Mouse (Mus musculus) CH12.LX (cell line): ENCODE data around the gene Igsf6. TPM values are rescaled to one million over a fixed set of nuclear protein-coding genes. Genes with fewer than 3 reads are reported as not detected.

Experiments used
- DNase-seq: peaks from one replicate; pipeline ENCODE4 v3.0.0-alpha.2; 2013; ENCODE audit errors: extremely low read depth
- H3K27ac ChIP-seq: 2 replicates; pipeline ENCODE4 v1.5.1; 2012; ENCODE audit warnings: low read depth, mild to moderate bottlenecking, control low read depth, moderate library complexity; ENCODE audit not compliant: insufficient read depth
- H3K27me3 ChIP-seq: replicated peaks from 2 replicates; pipeline ENCODE3; 2012; ENCODE audit warnings: inconsistent platforms
- H3K36me3 ChIP-seq, 2 experiments: replicated peaks in 1 of 2; 2 replicates each; pipeline versions ENCODE3 to v1.6.1; 2012; ENCODE audit warnings: inconsistent platforms in 1 of 2, low read length in 1 of 2, mild to moderate bottlenecking in 1 of 2, mixed read lengths in 1 of 2, moderate library complexity in 1 of 2; ENCODE audit not compliant: control insufficient read depth in 1 of 2, insufficient read depth in 1 of 2
- H3K4me1 ChIP-seq, 2 experiments: 2 replicates each; pipeline ENCODE4 v1.6.1; 2012; ENCODE audit warnings: inconsistent platforms in 1 of 2, moderate library complexity in 1 of 2; ENCODE audit not compliant: insufficient read depth in 2 of 2, control insufficient read depth in 1 of 2
- H3K4me2 ChIP-seq: 2 replicates; pipeline ENCODE4 v1.6.1; 2012; ENCODE audit warnings: low read depth, mild to moderate bottlenecking, control low read depth; ENCODE audit not compliant: poor library complexity, insufficient read depth, severe bottlenecking
- H3K4me3 ChIP-seq, 3 experiments: fragments of 150-350 bp in 1 of 3; sonication (generic) in 1 of 3; replicated peaks in 1 of 3; 2 replicates each; pipeline versions ENCODE3 to v1.5.1; 2011 to 2012; ENCODE audit warnings: low read depth in 2 of 3, low read length in 2 of 3, mild to moderate bottlenecking in 2 of 3, moderate library complexity in 2 of 3, control low read depth in 1 of 3, improper control_type of control experiment in 1 of 3, inconsistent platforms in 1 of 3, mixed read lengths in 1 of 3; ENCODE audit not compliant: poor library complexity in 1 of 3
- H3K79me2 ChIP-seq: replicated peaks from 2 replicates; pipeline ENCODE4 v1.6.1; 2012; ENCODE audit warnings: mild to moderate bottlenecking, moderate library complexity; ENCODE audit not compliant: control insufficient read depth, poor library complexity, insufficient read depth, severe bottlenecking; ENCODE audit errors: extremely low read depth
- H3K9ac ChIP-seq: 2 replicates; pipeline ENCODE4 v1.6.1; 2012; ENCODE audit warnings: low read depth, mild to moderate bottlenecking, control low read depth, moderate library complexity; ENCODE audit not compliant: insufficient read depth
- H3K9me3 ChIP-seq: replicated peaks from 2 replicates; pipeline ENCODE3; 2012; ENCODE audit warnings: low read length, inconsistent platforms, mixed read lengths
- CHD1 ChIP-seq: IDR thresholded peaks from 2 replicates; pipeline ENCODE4 v1.6.1; 2012; ENCODE audit warnings: low read depth, low read length, improper control_type of control experiment, inconsistent platforms
- CTCF ChIP-seq, 2 experiments: IDR thresholded peaks in 1 of 2; conservative IDR thresholded peaks in 1 of 2; 2 replicates each; pipeline ENCODE4 v1.5.1; 2011 to 2012; ENCODE audit warnings: low read depth in 2 of 2, low read length in 2 of 2, improper control_type of control experiment in 1 of 2, inconsistent platforms in 1 of 2, mild to moderate bottlenecking in 1 of 2, moderate library complexity in 1 of 2
- E2F4 ChIP-seq: IDR thresholded peaks from 2 replicates; pipeline ENCODE4 v1.6.1; 2011; ENCODE audit warnings: low read depth, low read length, improper control_type of control experiment; ENCODE audit not compliant: insufficient replicate concordance
- ELF1 ChIP-seq: IDR thresholded peaks from 2 replicates; pipeline ENCODE4 v1.6.1; 2014; ENCODE audit warnings: low read depth, mild to moderate bottlenecking, inconsistent platforms, low read length, improper control_type of control experiment
- ETS1 ChIP-seq: conservative IDR thresholded peaks from 2 replicates; pipeline ENCODE4 v1.6.1; 2012; ENCODE audit warnings: low read depth, mild to moderate bottlenecking, inconsistent platforms, low read length, improper control_type of control experiment, moderate library complexity
- IRF4 ChIP-seq: IDR thresholded peaks from 2 replicates; pipeline ENCODE4 v1.6.1; 2014; ENCODE audit warnings: low read depth, mild to moderate bottlenecking, inconsistent platforms, low read length, improper control_type of control experiment
- JUN ChIP-seq: IDR thresholded peaks from 2 replicates; pipeline ENCODE4 v1.6.1; 2011; ENCODE audit warnings: low read depth, mild to moderate bottlenecking, low read length, improper control_type of control experiment, moderate library complexity; ENCODE audit not compliant: insufficient read depth
- JUND ChIP-seq: conservative IDR thresholded peaks from 2 replicates; pipeline ENCODE4 v1.6.1; 2011; ENCODE audit warnings: low read depth, low read length, improper control_type of control experiment
- KAT2A ChIP-seq: IDR thresholded peaks from 2 replicates; pipeline ENCODE4 v1.6.1; 2012; ENCODE audit warnings: low read length, improper control_type of control experiment, inconsistent platforms; ENCODE audit not compliant: insufficient replicate concordance
- MAFK ChIP-seq: IDR thresholded peaks from 2 replicates; pipeline ENCODE4 v1.6.1; 2011; ENCODE audit warnings: low read length, improper control_type of control experiment; ENCODE audit not compliant: insufficient replicate concordance
- MAX ChIP-seq: IDR thresholded peaks from 2 replicates; pipeline ENCODE4 v1.6.1; 2011; ENCODE audit warnings: low read length, improper control_type of control experiment
- MXI1 ChIP-seq: IDR thresholded peaks from 2 replicates; pipeline ENCODE4 v1.6.1; 2011; ENCODE audit warnings: mild to moderate bottlenecking, low read depth, low read length, improper control_type of control experiment
- MYC ChIP-seq: IDR thresholded peaks from 2 replicates; pipeline ENCODE4 v1.6.1; 2011; ENCODE audit warnings: low read depth, mild to moderate bottlenecking, improper control_type of control experiment, low read length
- NELFE ChIP-seq: IDR thresholded peaks from 2 replicates; pipeline ENCODE4 v1.6.1; 2011; ENCODE audit warnings: low read depth, low read length, improper control_type of control experiment
- NRF1 ChIP-seq: IDR thresholded peaks from 2 replicates; pipeline ENCODE4 v1.6.1; 2014; ENCODE audit warnings: low read depth, mild to moderate bottlenecking, inconsistent platforms, low read length, improper control_type of control experiment, moderate library complexity
- RAD21 ChIP-seq: IDR thresholded peaks from 2 replicates; pipeline ENCODE4 v1.6.1; 2011; ENCODE audit warnings: low read depth, mild to moderate bottlenecking, low read length, improper control_type of control experiment, moderate library complexity
- RCOR1 ChIP-seq: conservative IDR thresholded peaks from 2 replicates; pipeline ENCODE4 v1.6.1; 2012; ENCODE audit warnings: low read depth, mild to moderate bottlenecking, inconsistent platforms, low read length, improper control_type of control experiment
- SMC3 ChIP-seq: IDR thresholded peaks from 2 replicates; pipeline ENCODE4 v1.6.1; 2011; ENCODE audit warnings: low read depth, low read length, improper control_type of control experiment
- TBP ChIP-seq: conservative IDR thresholded peaks from 2 replicates; pipeline ENCODE4 v1.6.1; 2011; ENCODE audit warnings: low read depth, low read length, improper control_type of control experiment
- UBTF ChIP-seq: IDR thresholded peaks from 2 replicates; pipeline ENCODE4 v1.6.1; 2012; ENCODE audit warnings: low read depth, mild to moderate bottlenecking, inconsistent platforms, low read length, improper control_type of control experiment, moderate library complexity
- USF1 ChIP-seq: IDR thresholded peaks from 2 replicates; pipeline ENCODE4 v1.6.1; 2014; ENCODE audit warnings: low read depth, mild to moderate bottlenecking, inconsistent platforms, low read length, improper control_type of control experiment
- ZMIZ1 ChIP-seq: IDR thresholded peaks from 2 replicates; pipeline ENCODE4 v1.6.1; 2012; ENCODE audit warnings: low read depth, mild to moderate bottlenecking, inconsistent platforms, low read length, improper control_type of control experiment
- ZNF384 ChIP-seq: IDR thresholded peaks from 2 replicates; pipeline ENCODE4 v1.6.1; 2012; ENCODE audit warnings: low read depth, low read length, improper control_type of control experiment, inconsistent platforms
- dilution Hi-C: fragments of 300-500 bp; cut with MboI; formaldehyde crosslinking; loops from 2 replicates; pipeline ENCODE4 v1.14.3; 2020; ENCODE audit warnings: low sequenced_read_pairs; ENCODE audit not compliant: extremely low pct_unique_long_range_greater_than_20kb, extremely low pct_ligation_motif_present
- in situ Hi-C: fragments of 300-500 bp; cut with MboI; formaldehyde crosslinking; loops from 3 replicates; pipeline ENCODE4 v1.14.3; 2019; ENCODE audit warnings: low sequenced_read_pairs, low pct_ligation_motif_present, low pct_unique_long_range_greater_than_20kb, mixed read lengths
- polyA plus RNA-seq: library from polyadenylated mRNA; unstranded; fragments of >175 nt; gene quantifications from 2 replicates; pipeline ENCODE4 v1.2.1, GENCODE M21; 2012; ENCODE audit warnings: low read depth; ENCODE audit not compliant: insufficient read length
- total RNA-seq, 2 experiments: library from RNA; depleted of rRNA; stranded (reverse); fragments of 300-350 nt in 1 of 2; fragments of >200 nt in 1 of 2; gene quantifications; 2 replicates each; pipeline ENCODE4 v1.2.3; 2012 to 2014

Igsf6 gene
- total and polyA plus RNA-seq, 3 experiments, result 0.21 TPM; not detected in 2

DNA sequence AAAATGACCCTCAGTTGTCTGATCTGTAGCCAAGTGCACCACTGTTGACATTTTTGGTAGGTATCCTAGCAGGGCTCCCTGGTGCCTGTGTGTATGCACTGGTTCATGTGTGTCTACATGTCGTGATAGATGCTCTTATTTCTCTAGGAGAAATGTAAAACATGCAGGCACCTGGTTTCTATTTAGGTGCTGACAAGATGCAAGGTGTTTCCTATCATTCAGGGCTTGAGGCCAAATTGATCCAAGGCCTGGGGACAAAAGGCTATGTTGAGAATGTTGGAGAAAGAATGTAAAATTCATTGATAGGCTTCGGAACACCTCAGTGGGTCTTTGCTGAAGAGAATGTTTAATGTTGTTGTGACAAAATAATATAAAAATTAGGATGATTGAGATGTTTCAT, 7.4 kb upstream of the Igsf6 start:
- peaks cover 14 to 23% of the 10 kb centered on the region in 2 experiments for H3K36me3 ChIP-seq
- H3K27me3 ChIP-seq, result no peaks in the 10 kb centered on the region
- no peak overlapping the region for H3K4me2 ChIP-seq
- no peaks in the 10 kb centered on the region for H3K79me2 ChIP-seq
- TF ChIP-seq USF1 (no peak), RAD21 (no peak), MAX (no peak), CHD1 (no peak), KAT2A (no peak)
- TF ChIP-seq, all 38 proteins: peak for 0
- Histone ChIP-seq H3K4me1 (no peaks in the 10 kb centered on the region), H3K9me3 (no peaks in the 10 kb centered on the region), H3K27ac (no peak overlapping the region), H3K9ac (no peak overlapping the region), H3K4me3 (no peak overlapping the region)
- in situ Hi-C loops (no loop called here), dilution Hi-C loops (no loop called here)
- no peak for DNase-seq

DNA sequence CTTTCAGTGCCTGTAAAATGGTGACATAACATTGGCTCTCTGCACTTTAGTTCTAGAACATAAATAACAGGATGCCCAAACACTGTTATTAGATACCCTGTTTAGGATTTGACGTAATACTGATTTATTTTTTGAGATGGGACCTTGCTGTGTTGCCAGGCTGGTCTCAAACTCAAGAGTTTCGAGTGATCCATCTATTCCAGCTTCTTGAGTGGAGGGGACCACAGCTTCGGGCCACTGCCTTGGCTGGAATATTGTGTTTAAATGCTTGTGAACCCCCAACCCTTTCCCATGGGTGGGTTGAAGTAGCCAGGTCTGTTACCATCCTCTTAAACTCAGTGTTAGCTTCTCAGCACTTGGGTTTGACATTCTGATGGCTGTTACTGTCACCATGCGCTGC, 7.0 kb upstream of the Igsf6 start, which contains the start of gene Otoa:
Otoa (plus strand) TSS at position 301 of the 400 bp plus-strand sequence.
- no peak within 1 kb of the TSS for H3K27ac ChIP-seq
- no peak within 1 kb of the TSS for H3K4me2 ChIP-seq
- H3K36me3 ChIP-seq, result peaks cover 16 to 25% of the 10 kb centered on the region in 2 experiments
- H3K9ac ChIP-seq, result no peak within 1 kb of the TSS
- H3K79me2 ChIP-seq, result no peaks in the 10 kb centered on the region
- no peaks in the 10 kb centered on the region for H3K27me3 ChIP-seq
- in situ Hi-C loops (no loop called here), dilution Hi-C loops (no loop called here)
- H3K9me3 ChIP-seq, result no peaks in the 10 kb centered on the region
- DNase-seq, result no peak
- H3K4me1 ChIP-seq, result no peaks in the 10 kb centered on the region
- no peak within 1 kb of the TSS for H3K4me3 ChIP-seq
- TF ChIP-seq UBTF (no peak), NRF1 (no peak), MYC (no peak), RCOR1 (no peak), JUND (no peak), MXI1 (no peak), IRF4 (no peak), MAFK (no peak), ZMIZ1 (no peak), ETS1 (no peak)
- TF ChIP-seq, all 38 proteins: peak for 0

DNA sequence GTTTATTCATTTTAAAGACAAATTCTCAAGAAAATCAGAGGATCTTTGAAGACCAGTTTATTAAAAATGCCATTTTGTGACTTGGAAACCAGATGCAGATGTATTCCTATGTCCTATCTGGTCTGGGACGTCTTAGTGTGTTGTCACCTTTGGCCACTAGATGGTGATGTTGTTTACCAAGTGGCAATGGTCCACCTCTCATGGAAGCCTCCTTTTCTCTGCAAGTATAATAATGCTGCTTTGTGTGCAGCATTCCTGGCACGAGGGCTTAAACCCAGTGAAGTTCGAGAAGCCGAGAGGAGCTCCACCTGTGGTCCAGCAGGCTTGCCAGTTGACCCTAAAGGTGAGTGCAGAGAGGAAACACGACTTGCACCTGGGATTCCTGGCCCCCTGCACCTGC, 3.5 kb upstream of the Igsf6 start:
- in situ Hi-C loops, result no loop called here
- dilution Hi-C loops, result no loop called here
- Histone ChIP-seq H3K4me3 (no peak overlapping the region), H3K27ac (no peak overlapping the region), H3K9ac (no peak overlapping the region), H3K4me2 (no peak overlapping the region), H3K9me3 (no peaks in the 10 kb centered on the region), H3K4me1 (no peaks in the 10 kb centered on the region), H3K79me2 (no peaks in the 10 kb centered on the region), H3K36me3 (peaks cover 25 to 54% of the 10 kb centered on the region in 2 experiments), H3K27me3 (no peaks in the 10 kb centered on the region)
- TF ChIP-seq TBP, result no peak
- no peak for TF ChIP-seq E2F4
- no peak for TF ChIP-seq JUN
- TF ChIP-seq RAD21, result peak; percentile 68
- no peak for TF ChIP-seq ZNF384
- TF ChIP-seq ZMIZ1, result 0 out of 2 replicates have a peak, but pooled peaks have one; percentile 25
- TF ChIP-seq NELFE, result 0 out of 2 replicates have a peak, but pooled peaks have one; percentile 31
- no peak for TF ChIP-seq ELF1
- peak; percentile 64 for TF ChIP-seq SMC3
- TF ChIP-seq CTCF (conservative IDR thresholded peaks at IDR 0.05 in 1 of 2, IDR thresholded peaks at IDR 0.05 in 1 of 2; ENCODE audit: low read depth in 2 of 2, low read length in 2 of 2), result peak; percentile 63 to 77
- DNase-seq, result peak; percentile 56
